Mouse (Mus musculus) kidney, adult 9 months (tissue): ENCODE measurements around the gene Tgfbr3.

Source experiments
- DNase-seq: peaks from one replicate; pipeline ENCODE4 v3.0.0; 2022

Tgfbr3 gene

GRCm38 (mm10) chr5:107289234-107289764 lies at the start of gene Tgfbr3:
Gene Tgfbr3, minus strand, starts transcription at chr5:107289629.
- peak; percentile 84 for DNase-seq

GRCm38 (mm10) chr5:107330916-107331421 lies 41.5 kb upstream of the Tgfbr3 start, which contains the start of gene Brdt:
Gene Brdt, plus strand, starts transcription at chr5:107331159.
- no peak for DNase-seq

GRCm38 (mm10) chr5:107320703-107321102 lies 31.3 kb upstream of the Tgfbr3 start:
- peak; percentile 38 for DNase-seq

GRCm38 (mm10) chr5:107317141-107317540 lies 27.7 kb upstream of the Tgfbr3 start:
- DNase-seq: no peak

- no peak for DNase-seq
Observed at GRCm38 (mm10) chr5:107307432-107307831, 18.0 kb upstream of the Tgfbr3 start.

GRCm38 (mm10) chr5:107304117-107304825 lies 14.8 kb upstream of the Tgfbr3 start:
- DNase-seq: no peak

GRCm38 (mm10) chr5:107303350-107303861 lies 14.0 kb upstream of the Tgfbr3 start:
- peak; percentile 14 for DNase-seq

- DNase-seq: no peak
Observed at GRCm38 (mm10) chr5:107298854-107299253, 9.4 kb upstream of the Tgfbr3 start.

GRCm38 (mm10) chr5:107296512-107297322 lies 7.3 kb upstream of the Tgfbr3 start:
- peak; percentile 54 for DNase-seq

- no peak for DNase-seq
Observed at GRCm38 (mm10) chr5:107295817-107296511, 6.5 kb upstream of the Tgfbr3 start.

- DNase-seq: no peak
Observed at GRCm38 (mm10) chr5:107295061-107295816, 5.8 kb upstream of the Tgfbr3 start.

- no peak for DNase-seq
Observed at GRCm38 (mm10) chr5:107294041-107294440, 4.6 kb upstream of the Tgfbr3 start.

- no peak for DNase-seq
Observed at GRCm38 (mm10) chr5:107289986-107290385, 557 bp upstream of the Tgfbr3 start.

- no peak for DNase-seq
Observed at GRCm38 (mm10) chr5:107288427-107289233, 799 bp downstream of the Tgfbr3 start.

- DNase-seq: no peak
Observed at GRCm38 (mm10) chr5:107287908-107288267, 1.5 kb downstream of the Tgfbr3 start.

- DNase-seq: peak; percentile 48
Observed at GRCm38 (mm10) chr5:107287254-107287907, 2.0 kb downstream of the Tgfbr3 start.

GRCm38 (mm10) chr5:107285563-107285962 lies 3.9 kb downstream of the Tgfbr3 start:
- DNase-seq: no peak

- DNase-seq: no peak
Observed at GRCm38 (mm10) chr5:107283935-107284524, 5.4 kb downstream of the Tgfbr3 start.

GRCm38 (mm10) chr5:107282561-107283307 lies 6.7 kb downstream of the Tgfbr3 start:
- DNase-seq: no peak
